Mouse (Mus musculus) kidney, postnatal 0 days (tissue): ENCODE results near the gene Galk1. TPM values are rescaled to one million over a fixed set of nuclear protein-coding genes. Genes with fewer than 3 reads are reported as not detected.

ENCODE experiments used
- ATAC-seq: fragments of 200-750 bp; cut with Nextera tagmentation; replicated peaks from 2 replicates; pipeline ENCODE4 v1.8.0; 2017; ENCODE audit warnings: low read depth, moderate number of reproducible peaks, moderate TSS enrichment, moderate library complexity; ENCODE audit not compliant: low FRiP score
- DNase-seq: peaks from one replicate; pipeline ENCODE4 v3.0.0-alpha.2; 2016; ENCODE audit warnings: low spot score
- H3K27ac ChIP-seq: fragments of 300-500 bp; sonication (generic); 2 replicates; pipeline ENCODE4 v1.5.1; 2014; ENCODE audit warnings: mild to moderate bottlenecking
- H3K27me3 ChIP-seq: fragments of 300-500 bp; sonication (generic); 2 replicates; pipeline ENCODE4 v1.6.1; 2014; ENCODE audit warnings: low read length, mixed read lengths; ENCODE audit not compliant: insufficient read depth
- H3K36me3 ChIP-seq: fragments of 300-500 bp; sonication (generic); 2 replicates; pipeline ENCODE4 v1.6.1; 2014; ENCODE audit warnings: low read length, mixed read lengths; ENCODE audit not compliant: insufficient read depth
- H3K4me1 ChIP-seq: fragments of 300-500 bp; sonication (generic); replicated peaks from 2 replicates; pipeline ENCODE4 v1.6.1; 2014; ENCODE audit warnings: antibody characterized with exemption, low read length, mixed read lengths; ENCODE audit not compliant: insufficient read depth
- H3K4me2 ChIP-seq: fragments of 300-500 bp; sonication (generic); 2 replicates; pipeline ENCODE4 v1.6.1; 2014; ENCODE audit warnings: mild to moderate bottlenecking, low read length, moderate library complexity, mixed read lengths
- H3K4me3 ChIP-seq: fragments of 300-500 bp; sonication (generic); replicated peaks from 2 replicates; pipeline ENCODE4 v1.5.1; 2014; ENCODE audit warnings: low read depth, low read length
- H3K9ac ChIP-seq: fragments of 300-500 bp; sonication (generic); 2 replicates; pipeline ENCODE4 v1.6.1; 2014; ENCODE audit warnings: low read depth, low read length
- H3K9me3 ChIP-seq: fragments of 300-500 bp; sonication (generic); replicated peaks from 2 replicates; pipeline ENCODE4 v1.6.1; 2016; ENCODE audit warnings: low read length, inconsistent platforms, mixed read lengths
- CTCF ChIP-seq: IDR thresholded peaks from 2 replicates; pipeline ENCODE4 v1.5.1; 2016; ENCODE audit warnings: antibody characterized with exemption, low read depth, mild to moderate bottlenecking, moderate library complexity
- WGBS: fragments of 180-500 bp; shearing (Covaris S2); extraction: QIAGEN DNeasy Blood & Tissue Kit; methylation state at CpG from one replicate; pipeline ENCODE4 v1.1.7; 2014; 5-methylcytosine and 5-hydroxymethylcytosine counted together
- polyA plus RNA-seq: library from polyadenylated mRNA; unstranded; fragments of >200 nt; fragmentation: Nextera tagmentation; extraction: Ambion mirVana; gene quantifications from 2 replicates; pipeline ENCODE4 v1.2.1, GENCODE M21; 2015

Galk1 gene
- polyA plus RNA-seq, 1 experiment from 2014 or later = 149 TPM

DNA sequence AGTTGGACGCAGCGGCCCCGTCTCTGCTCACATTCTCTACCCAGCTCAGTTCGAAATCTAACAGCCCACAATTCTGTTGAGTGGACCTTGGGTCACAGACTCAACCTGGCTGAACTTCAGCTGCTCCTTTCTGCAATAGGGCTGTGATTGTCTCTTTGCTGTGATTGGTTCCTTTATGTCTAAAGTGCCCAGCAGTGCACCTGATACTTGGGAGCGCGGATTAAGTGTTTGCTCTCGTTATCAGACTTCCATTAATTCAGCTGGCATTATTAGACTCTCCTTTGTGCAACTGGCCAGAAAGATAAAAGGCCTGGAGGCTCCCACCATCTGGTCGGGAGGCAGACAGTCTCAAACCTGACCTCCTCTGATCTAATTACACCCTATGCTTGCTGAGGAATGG, 2.3 kb upstream of the Galk1 start:
- Histone ChIP-seq H3K4me1 (peaks cover 4% of the 10 kb centered on the region), H3K36me3 (no peaks in the 10 kb centered on the region), H3K4me3 (no peak overlapping the region), H3K9ac (no peak overlapping the region), H3K27ac (no peak overlapping the region), H3K9me3 (no peaks in the 10 kb centered on the region), H3K27me3 (no peaks in the 10 kb centered on the region), H3K4me2 (no peak overlapping the region)
- no peak for TF ChIP-seq CTCF
- WGBS = 54% methylated on average over 8 of the region's 8 CpGs
- ATAC-seq (no peak), DNase-seq (no peak)

GRCm38 (mm10) chr11:116011529-116012261, 824 bp downstream of the Galk1 start:
- DNase-seq (no peak), ATAC-seq (no peak; the same call in 1 of the 2 replicates)
- Histone ChIP-seq H3K27me3 (no peaks in the 10 kb centered on the region), H3K36me3 (0 out of 2 replicates have a peak, but pooled peaks cover 13% of the 10 kb centered on the region), H3K4me3 (peak overlapping the region; percentile 70), H3K9ac (peak overlapping the region; percentile 83), H3K27ac (peak overlapping the region; percentile 94), H3K4me1 (peaks cover 4% of the 10 kb centered on the region), H3K9me3 (no peaks in the 10 kb centered on the region), H3K4me2 (peak overlapping the region; percentile 95)
- 18% methylated on average over 14 of the region's 14 CpGs for WGBS
- no peak for TF ChIP-seq CTCF

DNA sequence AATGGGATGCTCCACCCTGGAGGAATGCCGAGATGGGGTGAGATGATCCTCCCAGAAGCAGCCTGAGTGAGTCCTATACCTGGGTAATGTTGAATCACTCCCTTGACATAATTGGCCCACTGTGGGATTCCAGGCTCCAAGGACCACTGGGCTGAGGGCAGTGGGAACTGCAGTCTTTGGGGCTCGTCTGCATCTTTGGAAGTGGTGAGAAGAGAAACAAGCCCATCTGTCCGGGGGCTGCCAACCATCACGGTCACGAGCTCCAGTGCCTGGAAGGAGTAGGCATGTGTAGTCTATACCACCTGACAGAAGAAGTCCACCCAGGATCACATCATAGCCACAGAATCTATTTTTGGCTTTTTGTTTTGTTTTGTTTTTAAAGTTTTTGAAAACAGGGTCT, 1.6 kb downstream of the Galk1 start:
- no peak for ATAC-seq
- no peak overlapping the region for H3K4me2 ChIP-seq
- 73% methylated on average over 5 of the region's 5 CpGs for WGBS
- H3K4me1 ChIP-seq = peaks cover 4% of the 10 kb centered on the region
- no peak overlapping the region for H3K4me3 ChIP-seq
- no peaks in the 10 kb centered on the region for H3K27me3 ChIP-seq
- 0 out of 2 replicates have a peak, but pooled peaks cover 13% of the 10 kb centered on the region for H3K36me3 ChIP-seq
- no peak for DNase-seq
- H3K27ac ChIP-seq = no peak overlapping the region
- no peak overlapping the region for H3K9ac ChIP-seq
- TF ChIP-seq CTCF = no peak
- no peaks in the 10 kb centered on the region for H3K9me3 ChIP-seq

GRCm38 (mm10) chr11:116010146-116010545, 2.4 kb downstream of the Galk1 start:
- H3K4me3 ChIP-seq = no peak overlapping the region

GRCm38 (mm10) chr11:116009661-116010060, 2.9 kb downstream of the Galk1 start:
- no peak for ATAC-seq

More at GRCm38 (mm10) chr11:116010146-116010545, 2.4 kb downstream of the Galk1 start:
- no peak overlapping the region for H3K27ac ChIP-seq
- H3K27me3 ChIP-seq = no peaks in the 10 kb centered on the region
- H3K9me3 ChIP-seq = no peaks in the 10 kb centered on the region
- no peak overlapping the region for H3K4me2 ChIP-seq
- no peak for TF ChIP-seq CTCF
- H3K36me3 ChIP-seq = 0 out of 2 replicates have a peak, but pooled peaks cover 13% of the 10 kb centered on the region
- H3K9ac ChIP-seq = no peak overlapping the region
- 95% methylated on average over 8 of the region's 8 CpGs for WGBS
- DNase-seq (no peak), ATAC-seq (no peak)
- peaks cover 7% of the 10 kb centered on the region for H3K4me1 ChIP-seq

DNA sequence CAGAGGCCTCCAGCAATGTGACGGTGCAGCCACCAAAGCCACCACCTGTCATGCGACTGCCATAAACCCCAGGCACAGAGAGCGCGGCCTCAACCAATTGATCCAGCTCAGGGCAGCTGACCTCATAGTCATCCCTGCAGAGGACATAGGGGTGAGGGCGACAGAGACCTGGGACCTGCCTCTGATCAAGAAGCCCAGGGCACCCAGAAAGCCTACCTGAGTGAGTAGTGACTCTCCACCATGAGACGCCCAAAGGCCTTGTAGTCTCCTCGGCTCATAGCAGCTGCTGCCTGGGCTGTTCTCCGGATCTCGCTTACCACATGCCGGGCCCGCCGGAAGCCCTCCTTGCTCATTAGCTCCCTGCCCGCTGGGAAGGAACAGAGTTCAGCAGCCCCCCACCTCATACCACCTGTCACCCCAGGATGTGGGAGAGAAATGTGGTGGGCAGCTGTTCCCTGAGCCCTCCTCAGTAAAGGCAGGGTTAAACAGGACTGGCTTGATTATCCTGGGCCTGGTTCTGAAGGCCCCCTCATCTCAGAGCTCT, 3.6 kb downstream of the Galk1 start:
- 86% methylated on average over 13 of the region's 13 CpGs for WGBS
- TF ChIP-seq CTCF = no peak
- DNase-seq (no peak), ATAC-seq (no peak)
- no peaks in the 10 kb centered on the region for H3K27me3 ChIP-seq
- no peaks in the 10 kb centered on the region for H3K9me3 ChIP-seq
- H3K9ac ChIP-seq = no peak overlapping the region
- H3K27ac ChIP-seq = no peak overlapping the region
- H3K36me3 ChIP-seq = 0 out of 2 replicates have a peak, but pooled peaks cover 13% of the 10 kb centered on the region
- H3K4me1 ChIP-seq = peaks cover 17% of the 10 kb centered on the region
- H3K4me2 ChIP-seq = no peak overlapping the region
- no peak overlapping the region for H3K4me3 ChIP-seq

More at GRCm38 (mm10) chr11:116009661-116010060, 2.9 kb downstream of the Galk1 start:
- DNase-seq = no peak
- H3K27me3 ChIP-seq = no peaks in the 10 kb centered on the region
- no peak overlapping the region for H3K27ac ChIP-seq
- peaks cover 9% of the 10 kb centered on the region for H3K4me1 ChIP-seq
- no peak for TF ChIP-seq CTCF
- no peaks in the 10 kb centered on the region for H3K9me3 ChIP-seq
- H3K36me3 ChIP-seq = 0 out of 2 replicates have a peak, but pooled peaks cover 13% of the 10 kb centered on the region
- no peak overlapping the region for H3K9ac ChIP-seq
- 97% methylated on average over 11 of the region's 11 CpGs for WGBS
- H3K4me3 ChIP-seq = no peak overlapping the region
- no peak overlapping the region for H3K4me2 ChIP-seq
